Comparison of ENCODE assay signal across 9 mouse cellular contexts in genomic region chr2:127922036-127922901, GRCm38 (mm10).
DNase-seq lines count a peak whose midpoint lies in the region; ATAC-seq and TF ChIP-seq lines count a peak whose summit lies in the region.
"Had no signal": no experiment of that assay in that cellular context is flagged by ENCODE, and none has a peak within 500 bp of the region (broad histone marks: within the 10 kb centered on the region; RNA-seq: fewer than 3 reads in every experiment).

No protein-coding gene starts in this region.

- peaks cover 37% of the 10 kb centered on the region for H3K4me1 ChIP-seq in forebrain, embryonic 10.5 days
- no peaks in the 10 kb centered on the region for H3K4me1 ChIP-seq in forebrain, embryonic 14.5 days (ENCODE audit: control insufficient read depth, insufficient read depth, low read length)

- H3K27me3 ChIP-seq in forebrain, embryonic 10.5 days (ENCODE audit: poor library complexity, severe bottlenecking), result no peaks in the 10 kb centered on the region
- H3K27me3 ChIP-seq in forebrain, embryonic 14.5 days (replicated peaks; ENCODE audit: control insufficient read depth, insufficient read depth, low read length), result no peaks in the 10 kb centered on the region
- peaks cover 10% of the 10 kb centered on the region for H3K27me3 ChIP-seq in myocyte (ENCODE audit: control insufficient read depth, insufficient read depth, insufficient read length)

- H3K9ac ChIP-seq in forebrain, embryonic 14.5 days (ENCODE audit: low read length), result no peak overlapping the region

- no peak overlapping the region for H3ac ChIP-seq in myocyte (ENCODE audit: control insufficient read depth, insufficient read length)

- TF ChIP-seq POLR2A in myocyte (IDR thresholded peaks at IDR 0.05; ENCODE audit: insufficient read length, low read depth), result no peak

- ATAC-seq in forebrain, embryonic 14.5 days, result no peak
- peak; percentile 67 for ATAC-seq in CD4-positive, CD25-positive, alpha-beta regulatory T cell, adult 4 months

- DNase-seq in forebrain, embryonic 10.5 days (ENCODE audit: extremely low spot score, low spot score), result peak; percentile 24
- no peak for DNase-seq in forebrain, embryonic 14.5 days (ENCODE audit: low spot score)
- peak; percentile 14 for DNase-seq in kidney, adult 18-20 months
- no peak for DNase-seq in left cerebral cortex, adult 11 months (ENCODE audit: low spot score)
- no peak for DNase-seq in ovary, postnatal 10 days (ENCODE audit: low spot score)
- DNase-seq in frontal cortex, adult 2 months (ENCODE audit: extremely low spot score in 1 of 2, low spot score in 1 of 2), result no peak
- DNase-seq: heart, adult 2 months had no signal

- no peak overlapping the region for H3K4me3 ChIP-seq in forebrain, embryonic 10.5 days
- H3K4me3 ChIP-seq in forebrain, embryonic 14.5 days (ENCODE audit: low read depth, low read length), result no peak overlapping the region
- no peak overlapping the region for H3K4me3 ChIP-seq in myocyte
- H3K4me3 ChIP-seq: heart, adult 2 months had no signal

- H3K36me3 ChIP-seq in forebrain, embryonic 10.5 days (replicated peaks), result no peaks in the 10 kb centered on the region
- no peaks in the 10 kb centered on the region for H3K36me3 ChIP-seq in forebrain, embryonic 14.5 days (ENCODE audit: control insufficient read depth, insufficient read depth, low read length)
- no peaks in the 10 kb centered on the region for H3K36me3 ChIP-seq in myocyte (ENCODE audit: control insufficient read depth, insufficient read depth)

- H3K79me2 ChIP-seq in myocyte (ENCODE audit: control insufficient read depth, insufficient read depth), result no peaks in the 10 kb centered on the region

- H3K4me2 ChIP-seq in forebrain, embryonic 14.5 days (ENCODE audit: low read length), result no peak overlapping the region
- H3K4me2 ChIP-seq in myocyte (ENCODE audit: low read depth), result no peak overlapping the region

- peak overlapping the region; percentile 45 for H3K27ac ChIP-seq in forebrain, embryonic 10.5 days
- no peak overlapping the region for H3K27ac ChIP-seq in forebrain, embryonic 14.5 days (ENCODE audit: low read depth, low read length)
- H3K27ac ChIP-seq: heart, adult 2 months had no signal

- 52% methylated on average over 22 of the region's 22 CpGs for WGBS in forebrain, embryonic 10.5 days
- WGBS in forebrain, embryonic 14.5 days, result 72% methylated on average over 22 of the region's 22 CpGs

- no peaks in the 10 kb centered on the region for H3K9me3 ChIP-seq in forebrain, embryonic 10.5 days
- no peaks in the 10 kb centered on the region for H3K9me3 ChIP-seq in forebrain, embryonic 14.5 days (replicated peaks; ENCODE audit: control insufficient read depth, low read length)

TF ChIP-seq in myocyte, 11 proteins besides CTCF, POLR2A, EP300 and RAD21:
- TF ChIP-seq MYOD1 (IDR thresholded peaks at IDR 0.05; ENCODE audit: control insufficient read depth in 1 of 3, insufficient read length in 2 of 3, low read depth in 2 of 3), result peak in 2 of 3 experiments; percentile 34 to 51
- TF ChIP-seq MAX (IDR thresholded peaks at IDR 0.05; ENCODE audit: low read depth), result no peak
- peak in 1 of 3 experiments; percentile 70 for TF ChIP-seq MYOG (IDR thresholded peaks at IDR 0.05; ENCODE audit: control insufficient read depth in 1 of 3, insufficient read depth in 1 of 3, insufficient read length in 2 of 3, low read depth in 2 of 3)

Comparison
In these comparisons a context has a peak if more than half of its experiments do, and no peak if none do; other contexts are left out.
1. DNase-seq: peak in forebrain, embryonic 10.5 days (single experiment) and kidney, adult 18-20 months (single experiment); none in forebrain, embryonic 14.5 days (single experiment), left cerebral cortex, adult 11 months (single experiment), ovary, postnatal 10 days (single experiment) and frontal cortex, adult 2 months (0 of 2).